Mouse (Mus musculus) liver, postnatal 0 days (tissue): ENCODE results near the gene Atp2a3.

Source experiments
- CTCF ChIP-seq: sonication (generic); IDR thresholded peaks from 2 replicates; pipeline ENCODE4 v1.5.1; 2016; ENCODE audit warnings: antibody characterized with exemption, low read depth
- EP300 ChIP-seq: IDR thresholded peaks from 2 replicates; pipeline ENCODE4 v1.6.1; 2016; ENCODE audit warnings: antibody characterized with exemption, low read depth, mild to moderate bottlenecking

DNA sequence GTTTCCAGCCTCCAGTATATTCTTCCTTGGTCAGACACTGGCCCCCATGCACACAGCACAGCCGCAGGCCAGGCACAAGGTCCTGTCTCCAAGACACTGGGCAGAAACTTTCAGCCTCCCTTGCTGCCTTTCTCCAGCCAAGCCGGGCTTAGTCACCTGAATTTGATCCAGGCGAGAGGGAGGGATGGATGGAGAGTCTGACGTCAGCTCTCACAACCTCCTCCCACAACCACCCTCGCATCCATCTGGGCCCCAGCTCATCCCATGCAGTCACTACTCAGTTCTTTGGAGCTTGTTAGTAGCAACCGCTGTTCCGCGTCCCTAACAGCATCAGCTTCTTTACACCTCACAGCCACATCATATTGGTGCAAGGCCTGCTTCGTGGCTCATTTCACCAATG lies 62.1 kb downstream of the Atp2a3 start:
- no peak for TF ChIP-seq CTCF
- TF ChIP-seq EP300: no peak
